10 mouse cellular contexts compared by ENCODE assay signal in genomic region chr14:48852787-48853186, GRCm38 (mm10).
DNase-seq lines count a peak whose midpoint lies in the region; ATAC-seq and TF ChIP-seq lines count a peak whose summit lies in the region.
"Had no signal": no experiment of that assay in that cellular context is flagged by ENCODE, and none has a peak within 500 bp of the region (broad histone marks: within the 10 kb centered on the region; RNA-seq: fewer than 3 reads in every experiment).

No protein-coding gene starts in this region.

- H3K9me3 ChIP-seq in kidney, postnatal 0 days (replicated peaks; ENCODE audit: low read length): no peaks in the 10 kb centered on the region
- H3K9me3 ChIP-seq in forebrain, embryonic 15.5 days: no peaks in the 10 kb centered on the region
- no peaks in the 10 kb centered on the region for H3K9me3 ChIP-seq in liver, embryonic 13.5 days (replicated peaks)
- no peaks in the 10 kb centered on the region for H3K9me3 ChIP-seq in stomach, embryonic 15.5 days
- H3K9me3 ChIP-seq: G1E had no signal

- DNase-seq in kidney, postnatal 0 days (ENCODE audit: low spot score): no peak
- DNase-seq in kidney, postnatal 25 days: no peak
- DNase-seq in liver, embryonic 13.5 days: no peak
- no peak for DNase-seq in right cerebral cortex, postnatal 14 days
- DNase-seq in right cerebral cortex, postnatal 36 days (ENCODE audit: low spot score in 2 of 2): no peak
- no peak for DNase-seq in layer of hippocampus, adult 9-10 months (ENCODE audit: low spot score)
- DNase-seq: right cerebral cortex, postnatal 25 days had no signal

- H3K9ac ChIP-seq in kidney, postnatal 0 days (ENCODE audit: low read depth, low read length): no peak overlapping the region
- no peak overlapping the region for H3K9ac ChIP-seq in forebrain, embryonic 15.5 days (replicated peaks)
- H3K9ac ChIP-seq in liver, embryonic 13.5 days: no peak overlapping the region
- H3K9ac ChIP-seq in stomach, embryonic 15.5 days: no peak overlapping the region

- no peak for ATAC-seq in kidney, postnatal 0 days (replicated peaks; ENCODE audit: low FRiP score, low read depth)
- ATAC-seq in forebrain, embryonic 15.5 days (replicated peaks): no peak
- ATAC-seq in liver, embryonic 13.5 days (ENCODE audit: low read depth): no peak
- ATAC-seq in stomach, embryonic 15.5 days (ENCODE audit: insufficient read depth, low FRiP score, low read depth): no peak

- no peak for TF ChIP-seq CTCF in kidney, postnatal 0 days (IDR thresholded peaks at IDR 0.05; ENCODE audit: low read depth)

- H3K4me3 ChIP-seq in kidney, postnatal 0 days (replicated peaks; ENCODE audit: low read depth, low read length): 0 out of 2 replicates have a peak overlapping the region, but pooled peaks have one; percentile 7
- 0 out of 2 replicates have a peak overlapping the region, but pooled peaks have one; percentile 1 for H3K4me3 ChIP-seq in forebrain, embryonic 15.5 days
- H3K4me3 ChIP-seq in liver, embryonic 13.5 days (replicated peaks): no peak overlapping the region
- peak overlapping the region; percentile 19 for H3K4me3 ChIP-seq in stomach, embryonic 15.5 days (replicated peaks)

- peak overlapping the region; percentile 37 for H3K4me2 ChIP-seq in kidney, postnatal 0 days (ENCODE audit: low read length)
- H3K4me2 ChIP-seq in forebrain, embryonic 15.5 days (replicated peaks): peak overlapping the region; percentile 32
- H3K4me2 ChIP-seq in liver, embryonic 13.5 days: peak overlapping the region; percentile 35; the same call in 1 of the 2 replicates
- H3K4me2 ChIP-seq in stomach, embryonic 15.5 days: peak overlapping the region; percentile 43

- H3K4me1 ChIP-seq in kidney, postnatal 0 days (replicated peaks; ENCODE audit: insufficient read depth, low read length): no peaks in the 10 kb centered on the region
- peaks cover 18% of the 10 kb centered on the region for H3K4me1 ChIP-seq in forebrain, embryonic 15.5 days
- H3K4me1 ChIP-seq in liver, embryonic 13.5 days (replicated peaks): peaks cover 8% of the 10 kb centered on the region; the same call in 1 of the 2 replicates
- no peaks in the 10 kb centered on the region for H3K4me1 ChIP-seq in stomach, embryonic 15.5 days

- peaks cover 12% of the 10 kb centered on the region; the same call in 1 of the 2 replicates for H3K27me3 ChIP-seq in kidney, postnatal 0 days (ENCODE audit: insufficient read depth, low read length)
- peaks cover 20% of the 10 kb centered on the region for H3K27me3 ChIP-seq in forebrain, embryonic 15.5 days
- H3K27me3 ChIP-seq in liver, embryonic 13.5 days: peaks cover 18% of the 10 kb centered on the region
- H3K27me3 ChIP-seq in stomach, embryonic 15.5 days (replicated peaks): no peaks in the 10 kb centered on the region; the same call in none of the 2 replicates

- WGBS in kidney, postnatal 0 days: 8% methylated on average over 15 of the region's 15 CpGs
- WGBS in forebrain, embryonic 15.5 days: 2% methylated on average over 15 of the region's 15 CpGs
- 4% methylated on average over 15 of the region's 15 CpGs for WGBS in liver, embryonic 13.5 days (ENCODE audit: insufficient replicate concordance)
- WGBS in stomach, embryonic 15.5 days: 14% methylated on average over 15 of the region's 15 CpGs

- H3K36me3 ChIP-seq in kidney, postnatal 0 days (ENCODE audit: insufficient read depth, low read length): no peaks in the 10 kb centered on the region
- no peaks in the 10 kb centered on the region for H3K36me3 ChIP-seq in forebrain, embryonic 15.5 days
- no peaks in the 10 kb centered on the region for H3K36me3 ChIP-seq in liver, embryonic 13.5 days
- H3K36me3 ChIP-seq in stomach, embryonic 15.5 days: no peaks in the 10 kb centered on the region
- H3K36me3 ChIP-seq: G1E had no signal

- H3K27ac ChIP-seq in kidney, postnatal 0 days: no peak overlapping the region
- H3K27ac ChIP-seq in forebrain, embryonic 15.5 days (replicated peaks): no peak overlapping the region
- no peak overlapping the region for H3K27ac ChIP-seq in liver, embryonic 13.5 days
- H3K27ac ChIP-seq in stomach, embryonic 15.5 days: no peak overlapping the region
